9 mouse cellular contexts compared by ENCODE assay signal in genomic region chr10:45114462-45114861, GRCm38 (mm10). TPM values are rescaled to one million over a fixed set of nuclear protein-coding genes. Genes with fewer than 3 reads are reported as not detected.
A peak's percentile ranks its signal among the peaks of the same experiment; 100 is the strongest.
DNase-seq lines count a peak whose midpoint lies in the region; TF ChIP-seq lines count a peak whose summit lies in the region.
"Had no signal": no experiment of that assay in that cellular context is flagged by ENCODE, and none has a peak within 500 bp of the region (broad histone marks: within the 10 kb centered on the region; RNA-seq: fewer than 3 reads in every experiment).

No protein-coding gene starts in this region.

- peak; percentile 59; the same call in 1 of the 2 replicates for TF ChIP-seq CTCF in embryonic fibroblast, embryonic 13.5 days (IDR thresholded peaks at IDR 0.05; ENCODE audit: borderline replicate concordance, insufficient read depth, low read length)
- TF ChIP-seq CTCF in small intestine, adult 2 months (IDR thresholded peaks at IDR 0.05; ENCODE audit: extremely low read depth, insufficient read length, insufficient replicate concordance, low read depth, low read length), result peak; percentile 30; the same call in 1 of the 2 replicates

- H3K4me3 ChIP-seq in embryonic fibroblast, embryonic 13.5 days (ENCODE audit: insufficient read depth, low read length), result no peak overlapping the region
- H3K4me3 ChIP-seq in small intestine, adult 2 months (ENCODE audit: low read depth, low read length), result no peak overlapping the region
- H3K4me3 ChIP-seq: kidney, embryonic 15.5 days had no signal

- TF ChIP-seq POLR2A in embryonic fibroblast, embryonic 13.5 days (IDR thresholded peaks at IDR 0.05; ENCODE audit: low read depth, low read length), result no peak
- TF ChIP-seq POLR2A in small intestine, adult 2 months (IDR thresholded peaks at IDR 0.05; ENCODE audit: low read depth, low read length), result no peak

- peak; percentile 61 for DNase-seq in embryo, embryonic 10 days (ENCODE audit: low spot score)
- DNase-seq in embryo, embryonic 9.5 days (ENCODE audit: extremely low spot score), result no peak
- DNase-seq in left cerebral cortex, postnatal 4 days, result peak; percentile 23
- no peak for DNase-seq in left cerebral cortex, adult 9 months (ENCODE audit: low spot score in 2 of 2)
- no peak for DNase-seq in left cerebral cortex, adult 18-20 months (ENCODE audit: low spot score in 2 of 2)
- no peak for DNase-seq in frontal cortex, postnatal 25 days (ENCODE audit: low spot score in 2 of 2)

- H3K36me3 ChIP-seq in small intestine, adult 2 months (ENCODE audit: control insufficient read depth, insufficient read depth, low read length), result peaks cover 23% of the 10 kb centered on the region

- no peaks in the 10 kb centered on the region for H3K4me1 ChIP-seq in embryonic fibroblast, embryonic 13.5 days (ENCODE audit: control insufficient read depth, insufficient read depth, low read length)
- H3K4me1 ChIP-seq in small intestine, adult 2 months (ENCODE audit: control insufficient read depth, insufficient read depth, insufficient read length, low read length), result no peaks in the 10 kb centered on the region; the same call in 1 of the 2 replicates
- H3K4me1 ChIP-seq: kidney, embryonic 15.5 days had no signal

- H3K27me3 ChIP-seq in small intestine, adult 2 months (ENCODE audit: control insufficient read depth, insufficient read depth, low read length), result no peaks in the 10 kb centered on the region
- H3K27me3 ChIP-seq: kidney, embryonic 15.5 days had no signal

- WGBS in small intestine, adult 2 months, result 95% methylated on average over 4 of the region's 4 CpGs

- no peak overlapping the region for H3K27ac ChIP-seq in embryonic fibroblast, embryonic 13.5 days (ENCODE audit: insufficient read depth, low read length)
- H3K27ac ChIP-seq in small intestine, adult 2 months (ENCODE audit: insufficient read depth, low read depth, low read length), result no peak overlapping the region
- H3K27ac ChIP-seq: kidney, embryonic 15.5 days had no signal

- intact Hi-C loops in left cerebral cortex, postnatal 4 days (cut with DNase I), result loop anchor here (5.0 kb wide), 1 partner anchor 258 kb away; no protein-coding TSS in a partner anchor

RNA-seq across cellular contexts. Expression of gene Prep, which starts 47.5 kb away (rescaled TPM):
- 10 to 100 TPM; 22.9 to 23.8 TPM for total RNA-seq in left cerebral cortex, postnatal 4 days (2021)
- 25.0 and 30.7 TPM in 2 replicates for polyA plus RNA-seq in embryonic fibroblast, embryonic 13.5 days (2011; ENCODE audit: insufficient read length, low read depth, missing spikeins)
- 2.3 and 5.2 TPM in 2 replicates for polyA plus RNA-seq in small intestine, adult 2 months (2012; rRNA removed)
- total RNA-seq in left cerebral cortex, adult 18-20 months (2021), result 1 to 10 TPM; 7.7 to 8.6 TPM

Comparison
In these comparisons a context has a peak if more than half of its experiments do, and no peak if none do; other contexts are left out.
1. DNase-seq: peak in embryo, embryonic 10 days (single experiment) and left cerebral cortex, postnatal 4 days (single experiment); none in embryo, embryonic 9.5 days (single experiment), left cerebral cortex, adult 9 months (0 of 2), left cerebral cortex, adult 18-20 months (0 of 2) and frontal cortex, postnatal 25 days (0 of 2).